Mouse (Mus musculus): ENCODE data around the gene Zfp36. TPM values are rescaled to one million over a fixed set of nuclear protein-coding genes. Genes with fewer than 3 reads are reported as not detected.
A peak's percentile ranks its signal among the peaks of the same experiment; 100 is the strongest.

The Zfp36 gene
- polyA plus RNA-seq, 2 experiments: 3.9 to 4.6 TPM

DNA sequence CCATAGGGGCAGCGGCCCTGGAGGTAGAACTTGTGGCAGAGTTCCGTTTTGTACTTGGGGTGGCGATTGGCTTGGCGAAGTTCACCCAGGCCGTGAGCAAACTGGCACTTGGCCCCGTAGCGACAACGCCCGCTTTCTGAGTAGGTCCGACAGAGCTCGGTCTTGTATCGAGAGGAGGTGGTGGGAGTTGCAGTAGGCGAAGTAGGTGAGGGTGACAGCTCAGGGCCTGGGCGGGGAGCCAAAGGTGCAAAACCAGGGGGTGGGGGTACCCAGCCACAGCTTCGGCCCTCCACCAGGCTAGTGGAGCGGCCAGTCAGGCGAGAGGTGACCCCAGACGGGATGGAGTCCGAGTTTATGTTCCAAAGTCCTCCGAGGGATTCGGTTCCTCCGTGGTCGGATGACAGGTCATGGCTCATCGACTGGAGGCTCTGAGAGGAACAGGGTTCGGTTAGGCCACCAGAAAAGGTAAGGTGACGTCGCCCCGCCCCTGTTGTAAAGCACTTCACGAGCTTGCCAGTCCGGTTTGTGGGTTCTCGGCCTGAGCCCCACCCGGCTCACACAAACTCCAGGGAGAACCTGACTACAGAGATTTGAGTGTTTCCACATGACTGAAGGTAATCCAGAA, 1.9 kb downstream of the Zfp36 start:
- H3K4me2 ChIP-seq (ENCODE audit: low read depth): peak overlapping the region; percentile 97
- H3K4me3 ChIP-seq (ENCODE audit: insufficient read depth in 1 of 2, low read depth in 2 of 2, low read length in 2 of 2): peak overlapping the region; percentile 65 to 73
- peak overlapping the region; percentile 81 for H3K9ac ChIP-seq (replicated peaks)
- ATAC-seq (ENCODE audit: insufficient read depth): no peak
- no peaks in the 10 kb centered on the region for H3K9me3 ChIP-seq (ENCODE audit: control insufficient read depth, low read length)
- no peaks in the 10 kb centered on the region for H3K36me3 ChIP-seq (replicated peaks; ENCODE audit: control insufficient read depth, insufficient read depth, low read depth)
- TF ChIP-seq EP300 (IDR thresholded peaks at IDR 0.05; ENCODE audit: low read depth) (no peak), CTCF (IDR thresholded peaks at IDR 0.05; ENCODE audit: low read depth) (no peak)
- DNase-seq (ENCODE audit: low read depth in 3 of 3, low spot score in 3 of 3): no peak
- no peaks in the 10 kb centered on the region for H3K27me3 ChIP-seq (ENCODE audit: control insufficient read depth, insufficient read depth, low read length)
- peaks cover 57 to 60% of the 10 kb centered on the region in 2 experiments for H3K4me1 ChIP-seq (replicated peaks; ENCODE audit: control insufficient read depth in 2 of 2, insufficient read depth in 2 of 2, low read length in 1 of 2)
- peak overlapping the region; percentile 91 for H3K27ac ChIP-seq
- WGBS (ENCODE audit: insufficient replicate concordance): 22% methylated on average over 32 of the region's 32 CpGs

DNA sequence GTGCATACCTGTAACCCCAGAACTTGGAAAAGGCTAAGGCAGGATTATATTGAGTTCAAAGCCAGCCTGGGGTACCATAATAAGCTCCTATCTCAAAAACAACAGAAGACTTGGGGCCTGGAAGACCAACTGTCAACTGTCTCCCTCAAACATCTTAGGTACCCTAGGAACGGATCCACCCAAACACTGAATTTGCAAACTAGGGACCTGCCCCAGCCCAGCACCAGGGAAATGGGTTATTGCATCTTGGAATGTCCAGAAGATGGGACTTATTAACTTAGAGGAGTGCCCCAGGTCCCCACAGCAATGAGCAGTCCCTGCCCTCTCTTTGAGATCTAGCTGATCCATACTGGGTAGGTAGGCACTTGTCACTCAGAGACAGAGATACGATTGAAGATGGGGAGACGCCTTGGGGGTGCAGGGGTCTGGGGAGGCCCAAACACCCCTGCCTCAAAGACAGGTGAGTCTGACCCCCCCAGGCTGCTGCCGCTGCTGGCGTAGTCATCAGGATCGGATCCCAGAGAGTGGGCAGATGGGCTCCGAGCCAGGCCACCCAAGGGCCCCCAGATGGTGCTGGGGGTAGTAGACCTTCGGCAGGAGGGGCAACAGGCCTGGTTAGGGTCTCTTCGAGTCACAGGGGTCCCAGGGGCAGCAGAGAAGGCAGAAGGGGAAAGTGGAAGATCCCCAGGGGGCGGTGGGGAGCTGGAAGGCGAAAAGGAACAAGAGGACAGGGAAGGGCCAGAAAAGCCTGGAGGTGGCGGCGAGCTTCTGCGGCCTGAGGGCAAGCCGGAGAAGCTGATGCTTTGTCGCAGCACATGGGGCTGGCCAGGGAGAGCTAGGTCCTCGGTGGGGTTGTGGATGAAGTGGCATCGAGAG, 2.6 kb downstream of the Zfp36 start:
- WGBS (ENCODE audit: insufficient replicate concordance): 60% methylated on average over 18 of the region's 18 CpGs
- H3K4me3 ChIP-seq (ENCODE audit: insufficient read depth in 1 of 2, low read depth in 2 of 2, low read length in 2 of 2): peak overlapping the region; percentile 65 to 73
- TF ChIP-seq EP300 (IDR thresholded peaks at IDR 0.05; ENCODE audit: low read depth) (no peak), CTCF (IDR thresholded peaks at IDR 0.05; ENCODE audit: low read depth) (no peak)
- H3K27me3 ChIP-seq (ENCODE audit: control insufficient read depth, insufficient read depth, low read length): no peaks in the 10 kb centered on the region
- no peaks in the 10 kb centered on the region for H3K36me3 ChIP-seq (replicated peaks; ENCODE audit: control insufficient read depth, insufficient read depth, low read depth)
- H3K9me3 ChIP-seq (ENCODE audit: control insufficient read depth, low read length): no peaks in the 10 kb centered on the region
- no peak for ATAC-seq (ENCODE audit: insufficient read depth)
- H3K4me2 ChIP-seq (ENCODE audit: low read depth): peak overlapping the region; percentile 97
- peaks cover 52% of the 10 kb centered on the region in 2 experiments for H3K4me1 ChIP-seq (replicated peaks; ENCODE audit: control insufficient read depth in 2 of 2, insufficient read depth in 2 of 2, low read length in 1 of 2)
- DNase-seq (ENCODE audit: low read depth in 3 of 3, low spot score in 3 of 3): no peak
- peak overlapping the region; percentile 25; the same call in 1 of the 2 replicates for H3K27ac ChIP-seq
- H3K9ac ChIP-seq (replicated peaks): peak overlapping the region; percentile 81

DNA sequence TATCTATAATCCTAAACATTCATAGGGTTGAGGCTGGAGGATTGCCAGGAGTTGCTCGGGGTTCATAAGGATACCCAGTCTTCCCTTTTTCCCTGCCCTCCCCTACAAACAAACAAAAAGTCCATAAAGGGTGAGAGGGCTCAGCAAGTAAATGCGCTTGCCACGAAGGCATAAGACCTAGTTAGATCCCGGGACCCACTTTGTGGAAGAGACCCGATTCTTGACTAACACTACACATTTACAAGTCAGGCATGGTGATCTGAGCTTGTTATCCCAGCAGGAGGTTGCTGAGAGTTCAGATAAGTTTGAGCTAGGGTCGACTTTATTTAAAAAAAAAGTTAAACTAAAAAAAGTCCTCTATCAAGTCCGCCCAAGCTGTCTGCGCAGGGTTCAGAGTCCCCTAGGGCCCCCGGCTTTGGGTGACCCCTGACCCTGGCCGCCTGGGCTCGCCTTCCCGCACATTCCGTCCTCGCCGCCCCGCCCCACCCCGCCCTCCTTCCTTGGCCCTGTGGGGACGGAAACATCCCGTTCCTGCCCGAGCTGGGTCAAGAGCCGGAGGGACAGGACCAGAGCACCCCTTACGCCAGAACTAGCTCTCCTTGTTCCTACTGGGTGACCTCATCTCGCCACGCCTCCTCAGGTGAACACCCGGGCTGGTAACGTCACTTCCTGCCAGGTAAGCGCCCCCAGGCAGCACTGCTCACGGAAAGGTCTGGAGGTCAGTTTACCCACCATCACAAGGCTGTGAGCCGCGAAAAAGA, 3.9 kb downstream of the Zfp36 start:
- peaks cover 43 to 45% of the 10 kb centered on the region in 2 experiments for H3K4me1 ChIP-seq (replicated peaks; ENCODE audit: control insufficient read depth in 2 of 2, insufficient read depth in 2 of 2, low read length in 1 of 2)
- DNase-seq (ENCODE audit: low read depth in 3 of 3, low spot score in 3 of 3) (no peak), ATAC-seq (ENCODE audit: insufficient read depth) (no peak)
- H3K4me2 ChIP-seq (ENCODE audit: low read depth): peak overlapping the region; percentile 97
- no peaks in the 10 kb centered on the region for H3K9me3 ChIP-seq (ENCODE audit: control insufficient read depth, low read length)
- peak overlapping the region; percentile 55 to 59 for H3K4me3 ChIP-seq (ENCODE audit: insufficient read depth in 1 of 2, low read depth in 2 of 2, low read length in 2 of 2)
- no peak for TF ChIP-seq EP300 (IDR thresholded peaks at IDR 0.05; ENCODE audit: low read depth)
- no peak for TF ChIP-seq CTCF (IDR thresholded peaks at IDR 0.05; ENCODE audit: low read depth)
- no peaks in the 10 kb centered on the region for H3K36me3 ChIP-seq (replicated peaks; ENCODE audit: control insufficient read depth, insufficient read depth, low read depth)
- 4% methylated on average over 30 of the region's 30 CpGs for WGBS (ENCODE audit: insufficient replicate concordance)
- peaks cover 6% of the 10 kb centered on the region; the same call in 1 of the 2 replicates for H3K27me3 ChIP-seq (ENCODE audit: control insufficient read depth, insufficient read depth, low read length)
- peak overlapping the region; percentile 83 for H3K27ac ChIP-seq
- H3K9ac ChIP-seq (replicated peaks): peak overlapping the region; percentile 66

DNA sequence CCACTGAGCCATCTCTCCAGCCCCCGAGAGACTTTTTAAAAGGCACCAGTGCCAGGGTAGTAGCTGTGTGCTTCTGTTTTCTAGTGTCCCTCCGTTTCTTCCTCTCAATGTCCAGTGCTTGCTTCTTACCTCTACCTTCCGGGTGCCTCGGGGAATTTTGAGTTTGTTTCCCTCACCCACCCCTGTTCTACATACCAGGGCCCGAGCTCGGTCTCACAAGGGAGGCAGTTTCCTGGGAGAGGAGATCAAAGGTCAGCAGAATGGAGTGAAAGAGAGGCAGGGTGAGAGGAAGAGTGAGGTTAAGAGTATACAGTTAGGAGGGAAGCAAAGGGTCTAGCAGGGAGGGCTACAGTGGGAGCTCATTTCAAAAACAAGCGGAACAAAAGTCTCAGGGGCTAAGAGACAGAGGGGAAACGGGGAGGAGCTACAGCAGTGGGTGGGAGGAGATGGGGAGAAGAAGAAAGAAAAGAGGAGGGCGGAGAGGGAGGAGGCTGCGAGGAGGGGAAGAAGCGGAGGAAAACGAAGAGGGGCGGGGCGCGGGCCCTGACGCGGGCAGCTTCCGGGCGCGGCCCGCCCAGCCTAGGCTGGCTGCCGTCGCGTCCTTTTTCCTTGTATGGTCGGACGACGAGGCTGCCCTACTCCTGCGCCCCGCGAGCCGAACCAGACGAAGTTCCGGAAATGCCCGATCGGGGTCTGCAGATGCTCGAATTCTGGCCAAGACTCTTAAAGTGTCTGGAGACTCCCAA, 4.7 kb downstream of the Zfp36 start:
- Histone ChIP-seq H3K9me3 (ENCODE audit: control insufficient read depth, low read length) (no peaks in the 10 kb centered on the region), H3K4me3 (ENCODE audit: insufficient read depth in 1 of 2, low read depth in 2 of 2, low read length in 2 of 2) (peak overlapping the region; percentile 55 to 59), H3K4me1 (replicated peaks; ENCODE audit: control insufficient read depth in 2 of 2, insufficient read depth in 2 of 2, low read length in 1 of 2) (peaks cover 36 to 41% of the 10 kb centered on the region in 2 experiments), H3K27me3 (ENCODE audit: control insufficient read depth, insufficient read depth, low read length) (peaks cover 12% of the 10 kb centered on the region), H3K36me3 (replicated peaks; ENCODE audit: control insufficient read depth, insufficient read depth, low read depth) (no peaks in the 10 kb centered on the region), H3K4me2 (ENCODE audit: low read depth) (peak overlapping the region; percentile 97), H3K27ac (peak overlapping the region; percentile 90), H3K9ac (replicated peaks) (peak overlapping the region; percentile 72)
- DNase-seq (ENCODE audit: low read depth in 3 of 3, low spot score in 3 of 3) (peak; percentile 74 to 81 (median 77)), ATAC-seq (ENCODE audit: insufficient read depth) (peak; percentile 44)
- TF ChIP-seq EP300 (IDR thresholded peaks at IDR 0.05; ENCODE audit: low read depth): no peak
- TF ChIP-seq CTCF (IDR thresholded peaks at IDR 0.05; ENCODE audit: low read depth): no peak
- 2% methylated on average over 33 of the region's 36 CpGs for WGBS (ENCODE audit: insufficient replicate concordance)
